Mouse (Mus musculus) left cerebral cortex, adult 2 months (tissue): ENCODE results near the gene Acsl5. TPM values are rescaled to one million over a fixed set of nuclear protein-coding genes. Genes with fewer than 3 reads are reported as not detected.

Experiments
- DNase-seq, 2 experiments: peaks; one replicate each; pipeline ENCODE4 v3.0.0; 2021 to 2022; ENCODE audit warnings: low spot score in 2 of 2, mixed read lengths in 1 of 2; ENCODE audit errors: extremely low spot score in 1 of 2
- H3K27ac ChIP-seq: fragments of 200-600 bp; 2 replicates; pipeline ENCODE4 v1.8.1; 2022
- H3K4me3 ChIP-seq: fragments of 200-600 bp; 2 replicates; pipeline ENCODE4 v1.8.1; 2022
- CTCF ChIP-seq: fragments of 200-600 bp; IDR thresholded peaks from 2 replicates; pipeline ENCODE4 v1.8.1; 2022; ENCODE audit warnings: antibody characterized with exemption, mild to moderate bottlenecking, moderate library complexity
- intact Hi-C: fragments of 180-260 bp; cut with DNase I; formaldehyde crosslinking; loops from one replicate; pipeline ENCODE4 v1.15.1; 2025
- total RNA-seq, 2 experiments: library from RNA; stranded (reverse); gene quantifications; 2 replicates each; pipeline ENCODE4 v1.2.3; 2021

The Acsl5 gene
- total RNA-seq, 2 experiments from 2014 or later = 52.0 to 57.0 TPM

DNA sequence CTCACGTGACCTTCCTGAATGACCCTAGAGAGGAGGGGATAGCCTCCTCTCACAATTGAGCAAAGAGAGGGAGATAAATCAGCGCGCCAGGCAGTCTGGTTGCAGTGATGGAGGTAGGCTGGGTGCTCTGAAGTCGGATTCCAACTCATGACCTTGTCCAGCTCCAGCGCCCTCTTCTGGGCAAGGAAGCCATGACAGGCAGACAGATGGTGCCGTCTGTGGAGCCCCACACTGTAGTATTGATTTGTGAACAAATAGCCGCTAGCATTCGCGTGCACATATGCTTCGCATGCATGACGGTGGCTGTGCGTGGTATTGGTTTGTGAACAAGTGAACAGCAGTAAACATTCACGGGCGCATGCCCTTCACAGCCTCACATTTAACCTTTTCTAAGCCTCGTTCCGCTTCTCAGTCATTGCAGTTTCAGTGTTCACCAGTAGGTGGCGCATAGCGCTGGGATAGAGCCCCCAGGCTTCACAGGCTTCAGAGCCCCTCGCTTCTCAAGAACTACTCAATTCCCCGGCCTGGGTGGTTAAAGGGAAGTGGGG, 33.5 kb upstream of the Acsl5 start:
- intact Hi-C loops = loop anchor here (1.0 to 10.0 kb wide), 2 partner anchors 87 to 1583 kb away; no protein-coding TSS in a partner anchor
- H3K27ac ChIP-seq = peak overlapping the region; percentile 84
- peak overlapping the region; percentile 38 for H3K4me3 ChIP-seq
- DNase-seq = peak; percentile 80 to 86
- TF ChIP-seq CTCF = peak; percentile 92

DNA sequence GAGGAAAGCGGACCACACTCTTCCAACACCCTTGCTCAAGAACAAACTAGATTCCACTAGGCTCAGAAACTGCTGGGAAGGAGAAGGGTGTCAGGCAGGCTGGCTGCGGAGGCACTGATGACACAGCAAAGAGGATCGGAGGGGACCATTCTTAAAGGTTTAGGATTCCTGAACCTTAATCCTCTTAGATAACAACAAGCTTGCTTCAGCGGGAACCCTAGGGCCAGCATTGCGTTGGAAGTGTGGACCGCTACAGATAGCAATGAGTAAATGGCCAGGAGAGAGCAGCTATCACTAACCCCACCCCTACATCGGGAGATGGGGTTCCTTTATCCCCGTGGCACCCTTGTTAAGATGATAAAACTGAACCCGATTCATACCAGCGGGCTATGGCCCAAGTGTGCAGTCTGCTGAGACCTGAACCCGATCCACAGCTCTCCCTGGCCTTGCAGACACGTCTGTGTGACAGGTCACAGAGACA, 33.0 kb upstream of the Acsl5 start:
- TF ChIP-seq CTCF = no peak
- intact Hi-C loops = loop anchor here (1.0 to 10.0 kb wide), 3 partner anchors 36 to 1584 kb away; no protein-coding TSS in a partner anchor
- Histone ChIP-seq H3K4me3 (peak overlapping the region; percentile 38), H3K27ac (peak overlapping the region; percentile 84)
- no peak for DNase-seq

DNA sequence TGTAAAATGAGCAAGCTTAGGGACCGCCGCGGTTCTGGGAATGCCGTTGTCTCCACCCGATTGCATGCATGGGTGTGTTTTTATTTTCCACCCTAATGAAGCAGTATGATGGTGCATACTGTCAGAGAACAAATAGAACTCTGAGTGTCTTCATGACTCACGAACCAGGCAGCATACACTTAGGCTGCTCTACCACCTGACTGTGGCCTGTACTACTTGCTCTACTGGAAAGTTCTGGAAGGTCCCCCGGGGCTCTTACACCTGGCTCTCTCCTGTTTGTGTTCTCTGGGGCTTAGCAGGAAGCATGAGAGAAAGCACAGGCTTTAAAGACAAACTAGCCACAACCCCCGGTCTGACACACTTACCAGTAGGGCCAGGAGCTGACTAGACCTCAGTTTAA, 32.4 kb upstream of the Acsl5 start:
- H3K27ac ChIP-seq = peak overlapping the region; percentile 84
- H3K4me3 ChIP-seq = no peak overlapping the region
- intact Hi-C loops = loop anchor here (1.0 to 10.0 kb wide), 2 partner anchors 35 to 1585 kb away; no protein-coding TSS in a partner anchor
- DNase-seq = no peak
- TF ChIP-seq CTCF = no peak

DNA sequence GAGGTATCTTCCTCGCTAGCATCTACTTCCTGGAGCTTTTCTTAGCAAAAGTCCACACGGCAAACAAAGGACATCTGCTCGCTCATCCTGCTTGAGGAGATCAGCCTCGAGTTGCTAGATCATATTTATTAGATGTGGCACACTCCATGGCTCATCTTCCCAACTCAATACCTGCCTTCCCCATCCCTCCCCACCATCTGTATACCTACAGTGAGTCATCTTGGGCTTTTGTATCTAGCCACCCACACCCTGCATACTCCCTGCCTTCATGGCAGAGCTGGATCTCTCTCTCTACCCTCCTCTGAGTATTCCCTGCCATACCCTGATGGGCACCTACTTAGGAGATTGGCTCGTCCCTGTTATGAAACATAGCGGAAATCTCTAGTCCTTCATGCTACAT, 30.5 kb upstream of the Acsl5 start:
- intact Hi-C loops = no loop called here
- TF ChIP-seq CTCF = no peak
- no peak overlapping the region for H3K4me3 ChIP-seq
- DNase-seq = peak; percentile 32 to 38
- peak overlapping the region; percentile 59 for H3K27ac ChIP-seq

DNA sequence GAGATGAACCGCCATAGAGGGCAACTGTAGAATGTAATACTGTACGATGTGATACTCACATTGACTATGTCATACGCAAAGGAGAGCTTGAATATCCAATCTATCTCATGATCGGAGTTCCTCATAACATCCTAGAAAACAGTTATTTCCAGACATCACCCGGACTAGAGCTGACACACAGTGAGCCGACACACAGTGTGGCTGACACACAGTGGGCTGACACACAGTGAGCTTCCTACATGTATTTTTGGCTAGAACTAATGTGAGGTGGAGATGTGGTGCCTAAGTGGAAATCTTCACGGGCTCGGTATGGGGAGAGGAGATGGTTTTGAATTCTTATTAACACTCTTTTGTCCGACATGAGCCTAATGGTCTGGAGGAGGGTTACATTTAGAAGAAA, 29.5 kb upstream of the Acsl5 start:
- DNase-seq = no peak
- H3K27ac ChIP-seq = no peak overlapping the region
- no peak overlapping the region for H3K4me3 ChIP-seq
- intact Hi-C loops = no loop called here
- TF ChIP-seq CTCF = no peak

DNA sequence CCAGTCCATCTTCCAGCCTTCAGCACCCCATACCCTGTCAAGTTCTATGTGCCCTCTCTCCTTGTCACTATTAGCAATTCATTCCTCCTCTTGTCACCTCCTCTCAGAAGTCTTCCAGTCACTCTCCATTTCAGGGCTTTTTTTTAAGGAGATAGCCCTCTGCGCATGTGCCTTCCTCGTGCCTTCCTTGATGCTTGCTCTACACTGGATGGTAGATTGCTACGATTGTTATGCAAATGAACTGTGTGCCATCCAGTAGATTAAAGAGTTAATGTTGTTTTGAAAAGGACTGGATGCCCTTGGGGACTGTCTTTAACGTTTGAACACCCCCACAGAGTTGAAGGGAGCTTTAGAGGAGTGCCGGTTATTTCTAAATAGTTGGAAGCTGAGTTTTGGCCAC, 25.1 kb upstream of the Acsl5 start:
- intact Hi-C loops = no loop called here
- Histone ChIP-seq H3K4me3 (no peak overlapping the region), H3K27ac (no peak overlapping the region)
- no peak for DNase-seq
- no peak for TF ChIP-seq CTCF

DNA sequence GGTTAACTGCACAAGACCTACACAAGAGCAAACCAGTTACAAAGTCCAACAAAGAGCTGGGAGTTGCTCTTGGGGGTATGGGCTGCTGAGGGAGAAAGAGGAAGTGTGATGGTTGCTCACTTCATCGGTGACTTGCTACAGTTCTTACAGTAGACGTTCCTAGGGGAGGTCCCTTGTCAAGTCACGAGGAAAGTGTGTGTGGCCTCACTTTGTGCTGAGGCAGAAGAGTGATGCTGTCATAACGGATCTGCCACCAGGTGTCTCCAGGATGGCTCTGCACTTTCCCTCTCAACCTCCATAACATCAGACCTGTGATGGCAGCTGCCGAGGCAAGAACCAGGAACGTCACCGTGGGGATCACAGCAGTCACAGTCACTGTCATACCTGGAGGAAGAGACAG, 24.6 kb upstream of the Acsl5 start:
- no peak overlapping the region for H3K27ac ChIP-seq
- DNase-seq = no peak
- intact Hi-C loops = no loop called here
- no peak overlapping the region for H3K4me3 ChIP-seq
- TF ChIP-seq CTCF = no peak; the same call in 1 of the 2 replicates

DNA sequence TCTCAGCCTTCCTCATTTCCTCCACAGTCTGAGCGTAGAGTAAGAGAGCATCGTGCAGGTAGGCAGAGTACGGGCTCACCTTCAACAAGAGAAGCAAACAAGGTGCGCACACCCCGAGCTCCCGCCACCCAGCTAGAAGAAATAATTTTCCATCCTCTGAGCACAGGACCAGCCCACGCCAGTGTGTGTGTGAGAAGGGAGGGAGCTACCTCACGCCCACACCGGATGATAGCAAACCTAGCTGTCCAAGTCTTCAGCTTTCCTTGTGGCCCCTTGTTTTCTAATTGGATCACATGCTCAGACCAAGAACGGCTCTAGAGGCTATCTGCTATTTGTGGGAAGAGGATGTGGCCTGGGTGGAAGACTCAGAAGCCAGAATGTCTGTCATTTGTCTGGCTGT, 20.7 kb upstream of the Acsl5 start:
- no peak for DNase-seq
- no peak for TF ChIP-seq CTCF
- Histone ChIP-seq H3K27ac (peak overlapping the region; percentile 33; the same call in 1 of the 2 replicates), H3K4me3 (no peak overlapping the region)
- intact Hi-C loops = no loop called here

DNA sequence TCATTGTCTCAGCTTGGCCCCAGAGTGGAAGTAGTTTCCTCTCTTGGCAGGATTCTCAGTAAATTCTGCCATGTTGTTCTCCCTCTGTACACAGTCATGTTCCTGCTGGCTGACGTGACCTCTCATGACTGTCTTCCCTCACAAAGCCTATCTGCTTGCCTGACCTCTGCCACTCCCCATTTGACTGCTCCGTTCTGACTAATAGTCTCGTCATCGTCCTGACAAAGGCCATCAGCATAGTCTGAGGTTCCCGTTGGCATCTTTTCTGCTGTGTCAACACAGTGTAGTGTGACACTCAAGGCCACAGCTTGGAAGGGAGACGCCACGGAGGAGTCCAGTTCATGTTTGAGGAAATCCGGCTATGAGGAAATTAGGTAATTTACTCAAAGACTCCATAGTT, 19.6 kb upstream of the Acsl5 start:
- intact Hi-C loops = no loop called here
- no peak for TF ChIP-seq CTCF
- Histone ChIP-seq H3K4me3 (no peak overlapping the region), H3K27ac (no peak overlapping the region)
- no peak for DNase-seq

DNA sequence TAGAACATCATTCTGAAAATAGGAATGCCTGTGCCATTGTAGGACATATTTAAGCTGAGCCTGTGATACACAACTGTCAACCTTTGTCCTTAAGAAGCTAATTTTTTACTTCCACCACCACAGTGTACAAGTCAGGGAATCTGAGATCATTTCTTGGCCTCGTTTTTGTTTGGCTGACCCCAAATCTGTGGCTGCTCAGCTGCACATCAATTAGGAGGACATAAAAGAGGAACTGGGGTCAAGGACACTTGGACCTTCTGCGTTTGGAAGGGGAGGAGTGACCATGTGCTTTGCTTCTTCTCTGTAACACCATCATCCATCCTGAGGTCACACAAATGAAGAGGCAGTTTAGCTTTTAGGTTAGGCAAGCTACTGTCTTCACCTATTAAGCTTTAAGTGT, 15.7 kb upstream of the Acsl5 start:
- intact Hi-C loops = no loop called here
- TF ChIP-seq CTCF = no peak
- H3K27ac ChIP-seq = peak overlapping the region; percentile 64
- DNase-seq = no peak
- no peak overlapping the region for H3K4me3 ChIP-seq

DNA sequence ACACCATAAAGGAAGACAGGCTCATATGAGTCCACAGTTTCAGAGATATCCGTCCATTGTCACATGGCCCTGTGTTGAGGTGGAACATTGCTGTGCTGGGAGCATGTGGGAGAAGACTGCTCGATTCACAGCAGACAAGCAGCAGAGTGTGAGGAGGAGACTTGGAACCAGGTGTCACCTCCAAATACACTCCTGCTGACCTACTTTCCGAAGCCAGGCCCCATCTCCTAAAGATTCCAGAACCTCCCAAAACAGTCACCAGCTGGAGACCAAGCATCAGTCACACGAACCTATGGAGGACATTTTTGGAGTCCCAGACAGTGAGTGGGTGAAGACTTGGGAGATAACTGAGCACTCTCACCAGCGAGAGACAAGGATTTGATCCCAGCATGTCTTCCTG, 15.2 kb upstream of the Acsl5 start:
- Histone ChIP-seq H3K27ac (peak overlapping the region; percentile 64), H3K4me3 (no peak overlapping the region)
- intact Hi-C loops = no loop called here
- TF ChIP-seq CTCF = no peak
- DNase-seq = peak in 1 of 2 experiments; percentile 24

DNA sequence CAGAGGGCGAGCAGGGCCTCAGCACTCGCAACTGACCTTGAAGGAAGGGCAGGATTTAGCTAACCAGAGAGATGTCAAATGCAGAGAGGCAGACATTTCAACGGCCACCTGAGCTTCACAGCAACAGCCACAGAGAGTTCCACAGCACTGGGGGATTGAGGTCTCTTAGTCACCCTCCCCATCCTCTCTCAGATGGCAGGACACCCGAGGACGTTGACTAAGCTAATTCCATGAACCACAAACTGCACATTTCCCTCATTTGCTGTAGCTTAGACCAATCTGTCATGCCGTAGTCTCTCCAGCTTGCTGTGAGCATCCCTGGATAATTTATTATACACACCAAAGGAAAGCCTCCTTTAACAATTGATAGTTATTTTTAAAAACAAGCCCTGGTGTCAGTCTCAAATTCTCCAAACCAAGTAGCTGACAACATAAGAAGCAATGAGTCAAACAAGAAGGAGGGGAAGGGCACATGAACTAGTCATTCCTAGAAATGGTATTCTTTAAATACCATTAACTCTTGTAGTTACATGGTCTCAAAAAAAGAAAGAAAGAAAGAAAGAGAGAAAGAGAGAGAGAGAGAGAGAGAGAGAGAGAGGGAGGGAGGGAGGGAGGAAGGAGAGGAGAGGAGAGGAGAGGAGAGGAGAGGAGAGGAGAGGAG, 11.8 kb upstream of the Acsl5 start:
- Histone ChIP-seq H3K27ac (no peak overlapping the region), H3K4me3 (no peak overlapping the region)
- no peak for TF ChIP-seq CTCF
- intact Hi-C loops = no loop called here
- DNase-seq = no peak
